Mouse (Mus musculus) gastrocnemius, postnatal 4 days (tissue): ENCODE results near the gene Foxj2. TPM values are rescaled to one million over a fixed set of nuclear protein-coding genes. Genes with fewer than 3 reads are reported as not detected.

Experiments used
- DNase-seq, 2 experiments: peaks; one replicate each; pipeline ENCODE4 v3.0.0; 2021 to 2022; ENCODE audit warnings: low spot score in 2 of 2, mixed read lengths in 2 of 2
- microRNA-seq: library from miRNA; unstranded; fragments of <30 nt; microRNA quantifications from one replicate; pipeline ENCODE4 v1.2.0, GENCODE M21; 2021
- total RNA-seq, 2 experiments: library from RNA; stranded (reverse); gene quantifications; 2 replicates each; pipeline ENCODE4 v1.2.3; 2021

The Foxj2 gene
- total RNA-seq, 2 experiments from 2014 or later = 22.4 to 25.4 TPM

DNA sequence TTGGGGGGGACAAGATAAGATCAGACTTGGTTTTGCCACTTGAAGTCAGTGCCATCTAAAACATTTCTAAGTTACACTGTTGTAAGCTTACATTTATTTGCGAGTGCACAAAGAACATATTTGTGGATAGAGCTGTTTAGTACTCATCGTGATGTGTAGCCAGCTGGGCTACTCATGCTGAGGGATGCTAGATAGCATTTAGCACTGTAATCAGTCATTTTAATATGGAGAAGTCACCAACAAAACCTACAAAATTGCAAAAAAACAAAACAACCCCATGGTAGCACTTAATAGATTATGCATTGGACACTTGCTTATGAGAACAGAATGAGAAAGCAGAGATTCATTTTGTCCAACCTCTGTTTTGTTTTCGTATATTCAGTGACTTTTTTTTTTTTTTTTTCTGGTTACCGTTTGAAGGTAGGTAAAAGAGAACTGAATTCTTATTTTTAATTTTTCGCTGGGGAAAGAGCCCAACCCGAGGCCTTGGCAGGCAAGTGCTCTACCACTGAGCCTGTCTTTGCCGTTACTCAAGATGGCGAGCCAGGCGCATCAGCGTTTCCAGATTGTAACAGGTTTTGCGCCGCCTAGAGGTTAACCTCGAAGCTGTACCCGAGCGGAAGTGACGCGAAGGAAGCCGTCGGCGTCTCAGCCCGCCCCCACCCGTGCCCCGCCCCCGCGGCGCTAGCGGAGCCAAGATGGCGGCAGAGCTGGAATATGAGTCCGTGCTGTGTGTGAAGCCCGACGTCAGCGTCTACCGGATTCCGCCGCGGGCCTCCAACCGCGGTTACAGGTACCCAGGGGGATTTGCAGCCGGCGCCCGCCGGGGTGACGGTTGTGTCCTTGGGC is 54.4 kb downstream of the Foxj2 start, which contains the start of gene Necap1:
Gene Necap1, plus strand, starts transcription at position 604 of the 849 bp plus-strand sequence.
- peak; percentile 98 for DNase-seq

DNA sequence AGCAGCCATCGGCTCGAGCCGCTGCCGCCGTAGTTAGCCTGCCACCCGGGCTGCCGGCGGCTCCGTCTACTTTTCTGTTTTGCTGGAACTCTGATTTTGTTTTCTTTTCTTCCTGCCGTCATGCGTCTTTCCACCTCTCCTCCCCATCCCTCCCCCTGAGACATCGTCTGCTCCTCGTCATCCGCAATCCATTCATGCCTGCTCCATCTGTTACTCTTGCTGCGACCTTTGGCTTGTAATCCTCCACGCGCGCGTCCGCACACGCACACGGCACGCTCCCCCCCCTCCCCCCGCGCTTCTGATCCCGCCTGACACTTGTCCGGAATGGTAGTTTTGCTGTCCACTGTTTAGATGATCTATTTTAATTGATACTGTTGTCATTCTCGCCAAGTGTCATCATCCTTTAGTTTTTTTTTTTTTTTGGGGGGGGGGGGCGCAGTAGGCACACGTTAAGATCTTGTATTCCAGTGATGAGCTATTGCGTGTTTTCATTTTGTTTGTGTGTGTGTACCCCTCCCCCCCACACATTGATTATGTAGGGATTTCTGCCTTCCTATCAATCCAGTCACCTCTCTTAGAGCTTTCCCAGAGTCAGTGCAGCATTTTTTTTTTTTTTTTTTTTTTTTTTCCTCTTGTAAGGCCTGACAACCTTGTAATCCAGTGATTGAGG is 55.1 kb downstream of the Foxj2 start:
- DNase-seq = no peak

DNA sequence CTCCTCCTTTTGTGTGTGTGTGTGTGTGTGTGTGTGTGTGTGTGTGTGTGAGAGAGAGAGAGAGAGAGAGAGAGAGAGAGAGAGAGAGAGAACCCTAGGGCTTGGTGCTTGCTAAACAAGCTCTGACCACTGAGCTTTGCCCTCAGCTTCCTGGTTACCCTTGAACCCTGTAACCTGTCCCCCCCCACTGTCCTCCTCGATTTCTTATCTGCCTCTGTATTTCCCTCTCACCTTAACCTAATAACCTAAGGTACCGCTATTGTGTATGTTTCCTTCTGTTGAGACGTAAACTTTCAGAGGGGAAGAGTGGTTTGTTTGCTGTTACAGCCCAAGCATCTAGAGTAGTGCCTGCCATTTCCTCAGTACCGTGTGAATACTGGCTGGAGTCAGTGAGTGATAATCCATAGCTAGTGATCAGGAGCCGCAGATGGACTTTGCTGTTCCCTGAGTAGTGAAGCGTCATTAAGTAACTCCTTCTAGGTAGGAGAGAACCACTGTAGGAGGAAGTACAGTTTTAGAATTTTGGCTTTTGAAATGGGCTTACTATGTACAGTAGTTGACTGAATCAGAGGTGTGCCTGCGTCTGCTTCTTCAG is 59.5 kb downstream of the Foxj2 start:
- DNase-seq = no peak

DNA sequence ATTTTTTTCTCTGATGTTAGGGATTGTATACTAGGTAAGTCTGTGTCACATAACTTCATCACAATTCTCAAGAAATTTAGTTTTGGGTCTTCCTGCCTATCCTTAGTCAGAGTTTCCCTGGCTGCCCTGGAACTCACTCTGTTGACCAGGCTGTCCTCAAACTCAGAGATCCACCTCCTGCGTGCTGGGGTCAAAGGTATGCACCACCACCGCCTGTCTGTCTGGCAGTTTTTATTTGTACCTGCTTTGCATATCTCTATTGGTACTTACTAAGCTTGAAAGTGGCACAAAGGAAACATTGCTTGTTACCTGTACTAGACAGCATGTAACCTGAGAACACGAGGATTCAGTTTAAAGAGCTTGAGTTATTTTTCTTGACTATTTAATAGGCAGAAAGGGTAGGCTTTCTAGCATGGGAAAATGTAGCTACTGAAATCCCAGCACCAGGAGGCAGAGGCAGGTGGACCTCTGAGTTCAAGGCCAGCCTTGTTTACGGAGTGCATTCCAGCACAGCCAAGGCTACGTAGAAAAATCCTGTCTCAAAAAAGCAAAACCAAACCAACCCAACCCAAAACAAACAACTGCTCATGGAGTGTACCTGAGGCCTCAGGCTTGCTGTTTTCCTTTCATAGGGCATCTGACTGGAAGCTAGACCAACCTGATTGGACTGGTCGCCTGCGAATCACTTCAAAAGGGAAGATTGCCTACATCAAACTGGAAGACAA is 60.2 kb downstream of the Foxj2 start:
- no peak for DNase-seq

DNA sequence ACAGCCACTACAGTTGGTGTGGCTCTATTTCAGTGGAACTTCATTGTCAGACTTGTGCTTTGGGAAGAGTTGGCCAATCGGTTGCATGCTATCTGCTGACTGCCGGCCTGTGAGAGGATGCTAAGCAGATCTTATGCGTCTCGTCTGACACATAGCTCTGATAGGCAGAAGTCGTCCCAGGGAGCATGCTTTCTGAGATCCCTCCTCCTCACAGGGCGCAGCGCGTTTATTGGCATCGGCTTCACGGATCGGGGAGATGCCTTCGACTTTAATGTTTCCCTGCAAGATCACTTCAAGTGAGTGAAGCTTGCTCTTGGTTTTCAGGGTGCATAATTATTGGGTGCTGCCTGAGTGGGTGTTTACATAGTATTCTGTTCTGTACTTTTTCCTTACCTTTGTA is 61.6 kb downstream of the Foxj2 start:
- DNase-seq = no peak

- no peak for DNase-seq
Measured at GRCm38 (mm10) chr6:122883603-122884002, 63.9 kb downstream of the Foxj2 start.

DNA sequence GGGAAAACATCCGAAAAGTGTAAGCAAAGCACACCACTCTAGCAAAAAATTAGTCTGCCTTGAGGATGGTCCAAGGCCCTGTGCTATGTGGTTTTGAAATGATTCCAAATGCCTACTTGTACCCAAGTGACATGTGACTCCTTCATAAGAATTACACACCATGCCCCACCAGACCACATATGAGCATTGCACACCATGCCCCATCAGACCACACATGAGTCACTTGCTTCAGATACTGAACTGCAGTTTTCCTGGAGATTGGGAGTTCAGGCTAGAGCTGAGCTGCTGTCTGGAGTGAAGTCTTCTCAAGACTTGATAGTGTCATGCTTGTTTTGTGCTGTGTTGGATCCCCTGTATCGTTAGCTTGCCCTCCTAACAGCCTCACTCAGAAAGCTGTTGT is 69.9 kb downstream of the Foxj2 start:
- DNase-seq = no peak

DNA sequence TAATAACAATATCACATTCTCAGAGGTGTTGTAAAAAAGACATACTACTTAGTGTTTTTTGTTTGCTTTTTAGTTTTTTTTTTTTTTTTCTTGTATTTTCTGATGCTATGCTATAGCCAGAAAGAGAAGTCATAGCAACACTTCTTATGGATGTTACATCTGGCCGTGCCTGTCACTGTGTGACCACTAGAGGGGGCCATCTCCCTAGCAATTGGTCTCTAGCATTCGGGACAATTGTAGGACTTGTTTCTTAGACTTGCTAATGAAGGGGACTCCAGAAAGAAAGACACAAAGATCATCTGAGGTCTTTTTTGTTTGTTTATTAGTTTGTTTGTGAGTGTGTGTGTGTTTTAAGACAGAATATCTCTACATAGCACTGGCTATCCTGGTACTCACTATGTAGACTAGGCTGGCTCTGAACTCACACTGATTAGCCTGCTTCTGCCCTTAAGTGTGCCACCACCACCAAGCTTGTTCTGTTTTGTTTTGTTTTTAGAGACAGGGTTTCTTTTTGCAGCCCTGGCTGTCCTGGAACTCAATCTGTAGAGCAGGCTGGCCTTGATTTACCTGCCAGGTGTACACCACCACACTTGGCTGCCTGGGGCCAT is 72.8 kb downstream of the Foxj2 start:
- DNase-seq = peak; percentile 29 to 54

Small RNA genes lying within 50 kb of the gene (microRNA-seq; reads per million reads assigned to microRNA genes)
- gene Mir7231 = not detected

Other genes starting within 250 kb of the Foxj2 start
- gene Apobec1, start 217.5 kb upstream of the Foxj2 start, total RNA-seq = 1 to 10 TPM; 3.1 to 4.6 TPM
- gene Gdf3, start 209.8 kb upstream of the Foxj2 start, total RNA-seq = not detected
- gene Dppa3, start 193.5 kb upstream of the Foxj2 start, total RNA-seq = not detected
- gene Nanog, start 112.4 kb upstream of the Foxj2 start, total RNA-seq = not detected
- gene Slc2a3, start 18.3 kb upstream of the Foxj2 start, total RNA-seq = 1 to 10 TPM; 2.7 to 4.8 TPM
- gene C3ar1, start 36.2 kb downstream of the Foxj2 start, total RNA-seq = 1 to 10 TPM; 4.7 TPM
- 10 to 100 TPM; 33.2 to 35.4 TPM for gene Necap1, start 54.6 kb downstream of the Foxj2 start, total RNA-seq
- gene Clec4a1, start 101.9 kb downstream of the Foxj2 start, total RNA-seq = 1 to 10 TPM; 4.7 to 5.4 TPM
- 1 to 10 TPM; 2.9 TPM for gene Clec4a3, start 132.6 kb downstream of the Foxj2 start, total RNA-seq
- not detected for gene Clec4a4, start 170.5 kb downstream of the Foxj2 start, total RNA-seq
- gene Clec4b1, start 230.0 kb downstream of the Foxj2 start, total RNA-seq = not detected